8 mouse cellular contexts compared by ENCODE assay signal in genomic region chr7:27354144-27354543, GRCm38 (mm10). TPM values are rescaled to one million over a fixed set of nuclear protein-coding genes. Genes with fewer than 3 reads are reported as not detected.
DNase-seq lines count a peak whose midpoint lies in the region; ATAC-seq lines count a peak whose summit lies in the region.

No protein-coding gene starts in this region.

- H3K36me3 ChIP-seq in intestine, embryonic 16.5 days (ENCODE audit: control insufficient read depth, insufficient read depth, low read length): peaks cover 8% of the 10 kb centered on the region; the same call in 1 of the 2 replicates
- peaks cover 4% of the 10 kb centered on the region; the same call in 1 of the 2 replicates for H3K36me3 ChIP-seq in midbrain, embryonic 11.5 days (ENCODE audit: control insufficient read depth, insufficient read depth, low read length)

- intact Hi-C loops in heart, postnatal 25 days (cut with DNase I): no loop called here

- H3K9ac ChIP-seq in intestine, embryonic 16.5 days (ENCODE audit: low read depth, low read length): no peak overlapping the region
- no peak overlapping the region for H3K9ac ChIP-seq in midbrain, embryonic 11.5 days (ENCODE audit: low read length)

- H3K27ac ChIP-seq in intestine, embryonic 16.5 days (ENCODE audit: low read length): no peak overlapping the region
- no peak overlapping the region for H3K27ac ChIP-seq in midbrain, embryonic 11.5 days (ENCODE audit: low read depth, low read length)

- ATAC-seq in erythroid progenitor cell, adult 5-6 weeks (replicated peaks; ENCODE audit: low FRiP score, poor library complexity, severe bottlenecking): 0 out of 2 replicates have a peak, but pooled peaks have one; percentile 28
- peak; percentile 43 for ATAC-seq in intestine, embryonic 16.5 days
- no peak for ATAC-seq in midbrain, embryonic 11.5 days (ENCODE audit: low FRiP score)

- H3K9me3 ChIP-seq in intestine, embryonic 16.5 days (ENCODE audit: control insufficient read depth, low read length): no peaks in the 10 kb centered on the region
- H3K9me3 ChIP-seq in midbrain, embryonic 11.5 days (ENCODE audit: control insufficient read depth, low read length): peaks cover under 1% of the 10 kb centered on the region; the same call in 1 of the 2 replicates

- H3K4me3 ChIP-seq in intestine, embryonic 16.5 days (ENCODE audit: low read length): no peak overlapping the region
- H3K4me3 ChIP-seq in midbrain, embryonic 11.5 days (ENCODE audit: low read depth, low read length): 0 out of 2 replicates have a peak overlapping the region, but pooled peaks have one; percentile 69

- H3K4me1 ChIP-seq in intestine, embryonic 16.5 days (ENCODE audit: control insufficient read depth, insufficient read depth, low read length): peaks cover 24% of the 10 kb centered on the region
- H3K4me1 ChIP-seq in midbrain, embryonic 11.5 days (ENCODE audit: control insufficient read depth, insufficient read depth, low read length): peaks cover 9% of the 10 kb centered on the region

- peak; percentile 47 to 66 for DNase-seq in heart, adult 9 months (ENCODE audit: low spot score in 2 of 2)
- no peak for DNase-seq in heart, postnatal 25 days (ENCODE audit: low spot score)
- DNase-seq in midbrain, embryonic 11.5 days (ENCODE audit: low spot score, missing footprints): peak; percentile 82
- DNase-seq in right cerebral cortex, postnatal 4 days: no peak
- DNase-seq in thymus, postnatal 25 days: no peak
- DNase-seq in gastrocnemius, postnatal 4 days (ENCODE audit: low spot score in 2 of 2): no peak

- WGBS in intestine, embryonic 16.5 days: 30% methylated on average over 6 of the region's 6 CpGs
- WGBS in midbrain, embryonic 11.5 days: 32% methylated on average over 6 of the region's 6 CpGs

- H3K4me2 ChIP-seq in intestine, embryonic 16.5 days (ENCODE audit: low read depth, low read length): peak overlapping the region; percentile 36
- H3K4me2 ChIP-seq in midbrain, embryonic 11.5 days: peak overlapping the region; percentile 64

- H3K27me3 ChIP-seq in intestine, embryonic 16.5 days (replicated peaks; ENCODE audit: control insufficient read depth, insufficient read depth, low read length): no peaks in the 10 kb centered on the region
- H3K27me3 ChIP-seq in midbrain, embryonic 11.5 days (ENCODE audit: control insufficient read depth, insufficient read depth, low read length): peaks cover 17% of the 10 kb centered on the region

RNA-seq across cellular contexts. Expression of gene Shkbp1, which starts 1.7 kb away (rescaled TPM):
- 1 to 10 TPM; 6.4 to 8.2 TPM for total RNA-seq in heart, postnatal 25 days (2021)
- 11.5 and 20.5 TPM in 2 replicates for total RNA-seq in erythroid progenitor cell, adult 5-6 weeks (2015; ENCODE audit: low replicate concordance)
- total RNA-seq in erythroid progenitor cell, adult 5-6 weeks (2017; ENCODE audit: low replicate concordance): 4.7 and 5.1 TPM in 2 replicates
- 35.6 and 37.8 TPM in 2 replicates for polyA plus RNA-seq in intestine, embryonic 16.5 days (2015; fragmentation: Nextera tagmentation; extraction: Ambion mirVana)
- polyA plus RNA-seq in midbrain, embryonic 11.5 days (2014; fragmentation: Nextera tagmentation; extraction: Ambion mirVana): 45.9 and 50.7 TPM in 2 replicates
- total RNA-seq in gastrocnemius, postnatal 4 days (2021): 10 to 100 TPM; 11.0 to 11.5 TPM

RNA-seq across cellular contexts. Expression of gene Gm20479, which starts 3.1 kb away (rescaled TPM):
- not detected for total RNA-seq in heart, postnatal 25 days (2021)
- 8.0 TPM in 1 of 2 replicates, not detected in the other for total RNA-seq in erythroid progenitor cell, adult 5-6 weeks (2015; ENCODE audit: low replicate concordance)
- not detected in 2 replicates for total RNA-seq in erythroid progenitor cell, adult 5-6 weeks (2017; ENCODE audit: low replicate concordance)
- polyA plus RNA-seq in intestine, embryonic 16.5 days (2015; fragmentation: Nextera tagmentation; extraction: Ambion mirVana): 1.6 TPM in 1 of 2 replicates, not detected in the other
- polyA plus RNA-seq in midbrain, embryonic 11.5 days (2014; fragmentation: Nextera tagmentation; extraction: Ambion mirVana): not detected in 2 replicates
- not detected for total RNA-seq in gastrocnemius, postnatal 4 days (2021)

RNA-seq across cellular contexts. Expression of gene Ltbp4, which starts 16.7 kb away (rescaled TPM):
- total RNA-seq in heart, postnatal 25 days (2021): 100 to 1,000 TPM; 210 to 247 TPM
- not detected in 2 replicates for total RNA-seq in erythroid progenitor cell, adult 5-6 weeks (2015; ENCODE audit: low replicate concordance)
- total RNA-seq in erythroid progenitor cell, adult 5-6 weeks (2017; ENCODE audit: low replicate concordance): 0.61 TPM in 1 of 2 replicates, not detected in the other
- 70.2 and 79.2 TPM in 2 replicates for polyA plus RNA-seq in intestine, embryonic 16.5 days (2015; fragmentation: Nextera tagmentation; extraction: Ambion mirVana)
- polyA plus RNA-seq in midbrain, embryonic 11.5 days (2014; fragmentation: Nextera tagmentation; extraction: Ambion mirVana): 2.9 and 5.8 TPM in 2 replicates
- total RNA-seq in gastrocnemius, postnatal 4 days (2021): 100 to 1,000 TPM; 152 to 169 TPM

Comparison
In these comparisons a context has a peak if more than half of its experiments do, and no peak if none do; other contexts are left out.
1. DNase-seq: peak in heart, adult 9 months (2 of 2) and midbrain, embryonic 11.5 days (single experiment); none in heart, postnatal 25 days (single experiment), right cerebral cortex, postnatal 4 days (single experiment), thymus, postnatal 25 days (single experiment) and gastrocnemius, postnatal 4 days (0 of 2).
2. RNA of gene Ltbp4, which starts 16.7 kb away (total RNA-seq): 210 to 247 TPM in heart, postnatal 25 days and 152 to 169 TPM in gastrocnemius, postnatal 4 days; 0.61 TPM in erythroid progenitor cell, adult 5-6 weeks; every median in the first group is over 10 times any median in the second.